Mouse (Mus musculus) thymus, adult 2 months (tissue): ENCODE results near the gene 2310030G06Rik.

Experiments
- CTCF ChIP-seq: fragments of 200-500 bp; IDR thresholded peaks from 2 replicates; pipeline ENCODE4 v1.5.1; 2012; ENCODE audit warnings: mild to moderate bottlenecking, control low read depth, low read length, moderate library complexity, borderline replicate concordance; ENCODE audit not compliant: control insufficient read depth, poor library complexity, insufficient read depth; ENCODE audit errors: extremely low read depth
- POLR2A ChIP-seq: fragments of 200-500 bp; IDR thresholded peaks from 2 replicates; pipeline ENCODE4 v1.6.1; 2012; ENCODE audit warnings: mild to moderate bottlenecking, low read length, control low read depth, moderate library complexity; ENCODE audit not compliant: control insufficient read depth, poor library complexity, insufficient read depth; ENCODE audit errors: extremely low read depth

- TF ChIP-seq POLR2A (no peak), CTCF (no peak)
These were observed 45.2 kb downstream of the 2310030G06Rik start for GRCm38 (mm10) chr9:50700921-50701691.
